Mouse (Mus musculus) kidney, adult 2 months (tissue): Measurements from ENCODE around the gene Trak2. TPM values are rescaled to one million over a fixed set of nuclear protein-coding genes. Genes with fewer than 3 reads are reported as not detected.
A peak's percentile ranks its signal among the peaks of the same experiment; 100 is the strongest.
"Not testable (repeated sequence)": the region's sequence is repeated elsewhere in the genome, so short reads cannot be mapped to it uniquely, and the experiment has no call there.

Experiments
- DNase-seq: peaks from one replicate; pipeline ENCODE4 v3.0.0; 2021
- H3K27ac ChIP-seq: fragments of 200-500 bp; 2 replicates; pipeline ENCODE4 v1.5.1; 2012; ENCODE audit warnings: low read depth, low read length, control low read depth, inconsistent platforms; ENCODE audit not compliant: insufficient read depth
- H3K27me3 ChIP-seq: fragments of 200-500 bp; replicated peaks from 2 replicates; pipeline ENCODE4 v1.6.1; 2012; ENCODE audit warnings: mild to moderate bottlenecking, moderate library complexity, low read length, inconsistent platforms; ENCODE audit not compliant: control insufficient read depth, insufficient read depth
- H3K36me3 ChIP-seq: fragments of 200-500 bp; 2 replicates; pipeline ENCODE4 v1.6.1; 2012; ENCODE audit warnings: mild to moderate bottlenecking, moderate library complexity, low read length, inconsistent platforms; ENCODE audit not compliant: control insufficient read depth, insufficient read depth
- H3K4me1 ChIP-seq: fragments of 200-500 bp; 2 replicates; pipeline ENCODE4 v1.6.1; 2011; ENCODE audit warnings: low read length; ENCODE audit not compliant: control insufficient read depth, insufficient read depth
- H3K4me3 ChIP-seq: fragments of 200-500 bp; 2 replicates; pipeline ENCODE4 v1.5.1; 2011; ENCODE audit warnings: mild to moderate bottlenecking, low read depth, low read length, control low read depth; ENCODE audit not compliant: insufficient read depth
- CTCF ChIP-seq: fragments of 200-500 bp; conservative IDR thresholded peaks from 2 replicates; pipeline ENCODE4 v1.5.1; 2011; ENCODE audit warnings: low read depth, mild to moderate bottlenecking, control low read depth, low read length, moderate library complexity, mixed read lengths; ENCODE audit not compliant: insufficient read depth, insufficient read length
- POLR2A ChIP-seq: fragments of 200-500 bp; IDR thresholded peaks from one replicate; pipeline ENCODE4 v1.6.1; 2011; ENCODE audit warnings: low read depth, low read length, control low read depth
- WGBS: fragments of 180-500 bp; shearing (Covaris S2); methylation state at CpG from one replicate; pipeline ENCODE4 v1.1.7; 2018; 5-methylcytosine and 5-hydroxymethylcytosine counted together
- polyA plus RNA-seq: library from polyadenylated mRNA; depleted of rRNA; stranded (reverse); fragments of >200 nt; gene quantifications from 2 replicates; pipeline ENCODE4 v1.2.3, GENCODE M21; 2012

Trak2 gene
- polyA plus RNA-seq, 1 experiment = 55.4 TPM

- H3K4me3 ChIP-seq = no peak overlapping the region
- H3K27ac ChIP-seq = peak overlapping the region; percentile 83
- no peaks in the 10 kb centered on the region for H3K27me3 ChIP-seq
- peaks cover 44% of the 10 kb centered on the region for H3K4me1 ChIP-seq
- TF ChIP-seq POLR2A = no peak
- TF ChIP-seq CTCF = no peak
- H3K36me3 ChIP-seq = no peaks in the 10 kb centered on the region
- peak; percentile 86 for DNase-seq
- WGBS = 20% methylated on average over 12 of the region's 12 CpGs
Measured at GRCm38 (mm10) chr1:58961152-58961893, 11.9 kb downstream of the Trak2 start.

- Histone ChIP-seq H3K4me3 (no peak overlapping the region), H3K27me3 (no peaks in the 10 kb centered on the region), H3K36me3 (no peaks in the 10 kb centered on the region), H3K27ac (no peak overlapping the region), H3K4me1 (peaks cover 49% of the 10 kb centered on the region)
- TF ChIP-seq POLR2A (no peak), CTCF (no peak)
- 60% methylated on average over 2 of the region's 2 CpGs for WGBS
- no peak for DNase-seq
Measured at GRCm38 (mm10) chr1:58959682-58960081, 13.5 kb downstream of the Trak2 start.

DNA sequence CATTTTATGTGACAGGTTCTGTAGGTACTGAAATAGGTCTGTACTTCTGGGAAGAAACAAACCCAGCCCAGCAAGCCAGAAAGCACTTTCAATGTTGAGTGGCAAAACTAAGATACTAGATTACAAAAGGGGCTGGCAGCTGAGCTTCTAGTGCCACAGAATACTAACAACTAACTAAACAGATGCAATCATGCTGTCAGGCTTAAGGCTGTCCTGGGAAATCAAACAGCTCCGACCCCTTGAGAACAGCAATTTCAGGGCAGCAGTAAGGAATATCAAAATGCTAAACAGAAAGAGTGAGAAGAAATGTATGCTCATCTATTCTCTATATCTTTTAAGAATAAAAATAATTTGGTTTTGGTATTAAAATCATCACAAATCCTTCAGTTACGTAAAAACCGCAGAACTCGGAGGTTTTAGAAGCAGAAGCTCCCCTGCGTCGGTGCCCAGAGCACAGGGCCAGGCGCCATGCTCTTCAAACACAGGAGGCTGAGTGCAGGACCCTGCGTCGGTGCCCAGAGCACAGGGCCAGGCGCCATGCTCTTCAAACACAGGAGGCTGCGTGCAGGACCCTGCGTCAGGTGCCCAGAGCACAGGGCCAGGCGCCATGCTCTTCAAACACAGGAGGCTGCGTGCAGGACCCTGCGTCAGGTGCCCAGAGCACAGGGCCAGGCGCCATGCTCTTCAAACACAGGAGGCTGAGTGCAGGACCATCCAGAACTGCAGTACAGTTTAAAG lies 14.3 kb downstream of the Trak2 start:
- not testable (repeated sequence) for H3K27ac ChIP-seq, DNase-seq, H3K4me3 ChIP-seq, H3K27me3 ChIP-seq, H3K36me3 ChIP-seq
- H3K4me1 ChIP-seq = peaks cover 47% of the 10 kb centered on the region
- WGBS = 72% methylated on average over 16 of the region's 16 CpGs

DNA sequence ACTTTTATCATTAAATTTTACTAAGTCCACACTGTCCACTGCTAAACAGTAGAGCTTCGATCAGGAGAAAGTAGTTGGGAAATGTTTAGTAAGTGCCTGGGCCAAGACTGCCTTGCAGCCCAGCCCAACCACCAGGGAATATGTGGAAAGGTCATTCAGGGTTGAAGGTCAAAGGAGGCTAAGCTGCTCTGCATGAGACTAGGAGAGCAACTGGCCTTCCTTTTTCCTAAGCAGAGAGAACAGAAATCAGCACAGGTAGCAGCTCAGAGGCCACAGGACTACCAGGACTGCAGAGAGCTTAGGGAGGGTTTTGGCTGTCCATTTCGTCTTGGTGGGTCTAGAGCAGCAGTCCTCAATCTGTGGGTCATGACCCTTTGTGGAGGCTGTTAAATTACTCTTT lies 15.3 kb downstream of the Trak2 start:
- Histone ChIP-seq H3K36me3 (no peaks in the 10 kb centered on the region), H3K4me3 (no peak overlapping the region), H3K27me3 (no peaks in the 10 kb centered on the region), H3K27ac (no peak overlapping the region; the same call in 1 of the 2 replicates), H3K4me1 (peaks cover 47% of the 10 kb centered on the region)
- 18% methylated on average over 2 of the region's 2 CpGs for WGBS
- TF ChIP-seq CTCF (0 out of 2 replicates have a peak, but pooled peaks have one; percentile 6), POLR2A (no peak)
- peak; percentile 67 for DNase-seq

DNA sequence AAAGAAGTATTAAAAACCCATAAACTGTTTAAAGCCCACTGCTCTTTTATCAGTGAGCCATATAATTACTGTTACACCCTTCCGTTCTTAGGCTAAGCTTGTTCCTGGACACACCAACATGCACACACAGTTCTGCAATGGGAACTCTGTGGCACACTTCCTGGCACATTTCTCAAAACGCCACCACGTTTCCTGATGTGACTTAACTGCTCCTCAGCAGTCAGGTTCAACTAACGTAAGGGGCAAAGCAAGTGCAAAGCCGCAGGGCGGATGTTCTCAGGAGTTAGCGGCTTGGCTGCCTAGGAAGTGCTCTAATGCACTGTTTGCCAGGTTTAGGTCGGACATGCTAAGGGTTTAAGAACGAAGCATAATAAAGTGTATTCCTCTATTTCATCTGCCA lies 17.0 kb downstream of the Trak2 start:
- H3K27ac ChIP-seq = no peak overlapping the region

GRCm38 (mm10) chr1:58955716-58956115 lies 17.5 kb downstream of the Trak2 start:
- DNase-seq = no peak
- TF ChIP-seq CTCF (no peak), POLR2A (no peak)
- H3K27ac ChIP-seq = no peak overlapping the region
- no peak overlapping the region for H3K4me3 ChIP-seq
- H3K36me3 ChIP-seq = no peaks in the 10 kb centered on the region
- peaks cover 44% of the 10 kb centered on the region for H3K4me1 ChIP-seq
- 70% methylated on average over 3 of the region's 3 CpGs for WGBS
- H3K27me3 ChIP-seq = no peaks in the 10 kb centered on the region

More for the DNA sequence above, 17.0 kb downstream of the Trak2 start:
- peak; percentile 66 for DNase-seq
- peaks cover 46% of the 10 kb centered on the region for H3K4me1 ChIP-seq
- WGBS = 64% methylated on average over 9 of the region's 9 CpGs
- H3K36me3 ChIP-seq = no peaks in the 10 kb centered on the region
- TF ChIP-seq CTCF = no peak
- no peak for TF ChIP-seq POLR2A
- H3K4me3 ChIP-seq = no peak overlapping the region
- no peaks in the 10 kb centered on the region for H3K27me3 ChIP-seq
